Mouse (Mus musculus) heart, embryonic 10.5 days (tissue): ENCODE measurements around the gene Fndc1. TPM values are rescaled to one million over a fixed set of nuclear protein-coding genes. Genes with fewer than 3 reads are reported as not detected.

Experiments
- DNase-seq: peaks from one replicate; pipeline ENCODE4 v3.0.0-alpha.2; 2017; ENCODE audit warnings: low spot score
- H3K27ac ChIP-seq: fragments of 300-500 bp; sonication (generic); 2 replicates; pipeline ENCODE4 v1.5.1; 2016; ENCODE audit warnings: mild to moderate bottlenecking
- H3K27me3 ChIP-seq: fragments of 300-500 bp; sonication (generic); 2 replicates; pipeline ENCODE4 v1.6.1; 2016; ENCODE audit warnings: mild to moderate bottlenecking; ENCODE audit not compliant: poor library complexity, insufficient read depth, severe bottlenecking
- H3K36me3 ChIP-seq: fragments of 300-500 bp; sonication (generic); 2 replicates; pipeline ENCODE4 v1.6.1; 2016; ENCODE audit warnings: mild to moderate bottlenecking, moderate library complexity
- H3K4me1 ChIP-seq: fragments of 300-500 bp; sonication (generic); 2 replicates; pipeline ENCODE4 v1.6.1; 2016; ENCODE audit warnings: mild to moderate bottlenecking
- H3K4me3 ChIP-seq: fragments of 300-500 bp; sonication (generic); 2 replicates; pipeline ENCODE4 v1.5.1; 2016; ENCODE audit warnings: mild to moderate bottlenecking, moderate library complexity
- H3K9me3 ChIP-seq: fragments of 300-500 bp; sonication (generic); 2 replicates; pipeline ENCODE4 v1.6.1; 2016; ENCODE audit warnings: mild to moderate bottlenecking, moderate library complexity
- WGBS: fragments of 180-500 bp; shearing (Covaris S2); methylation state at CpG from one replicate; pipeline ENCODE4 v1.1.7; 2016; 5-methylcytosine and 5-hydroxymethylcytosine counted together
- polyA plus RNA-seq: library from polyadenylated mRNA; unstranded; fragments of >200 nt; fragmentation: Nextera tagmentation; extraction: Ambion mirVana; gene quantifications from 2 replicates; pipeline ENCODE4 v1.2.1, GENCODE M21; 2016

The Fndc1 gene
- polyA plus RNA-seq, 1 experiment from 2014 or later: 0.48 TPM

GRCm38 (mm10) chr17:7857658-7858057 is 30.6 kb upstream of the Fndc1 start:
- H3K27ac ChIP-seq: no peak overlapping the region
- no peaks in the 10 kb centered on the region for H3K36me3 ChIP-seq
- DNase-seq: no peak
- 59% methylated on average over 6 of the region's 6 CpGs for WGBS
- H3K27me3 ChIP-seq: peaks cover 4% of the 10 kb centered on the region
- H3K9me3 ChIP-seq: 0 out of 2 replicates have a peak, but pooled peaks cover 3% of the 10 kb centered on the region
- no peaks in the 10 kb centered on the region for H3K4me1 ChIP-seq
- H3K4me3 ChIP-seq: no peak overlapping the region

DNA sequence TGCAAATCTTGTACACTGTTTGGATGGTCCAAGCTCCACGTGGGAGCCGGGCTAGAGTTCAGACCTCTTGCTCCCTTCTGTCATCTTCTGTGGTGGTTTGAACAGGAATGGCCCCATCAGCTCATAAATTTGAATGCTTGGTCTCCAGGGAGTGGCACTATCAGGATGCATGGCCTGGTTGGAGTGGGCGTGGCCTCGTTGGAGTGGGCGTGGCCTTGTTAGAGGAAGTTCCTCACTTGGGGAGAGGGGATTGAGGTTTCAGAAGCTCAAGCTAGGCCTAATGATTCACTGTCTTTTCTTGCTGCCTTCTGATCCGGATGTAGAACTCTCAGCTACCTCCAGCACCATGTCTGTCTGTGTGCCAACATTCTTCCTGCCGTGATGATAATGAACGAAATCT is 28.7 kb upstream of the Fndc1 start:
- 0 out of 2 replicates have a peak, but pooled peaks cover 3% of the 10 kb centered on the region for H3K9me3 ChIP-seq
- H3K36me3 ChIP-seq: no peaks in the 10 kb centered on the region
- DNase-seq: no peak
- WGBS: 77% methylated on average over 8 of the region's 8 CpGs
- no peaks in the 10 kb centered on the region for H3K4me1 ChIP-seq
- no peak overlapping the region for H3K27ac ChIP-seq
- H3K4me3 ChIP-seq: no peak overlapping the region
- no peaks in the 10 kb centered on the region; the same call in 1 of the 2 replicates for H3K27me3 ChIP-seq

DNA sequence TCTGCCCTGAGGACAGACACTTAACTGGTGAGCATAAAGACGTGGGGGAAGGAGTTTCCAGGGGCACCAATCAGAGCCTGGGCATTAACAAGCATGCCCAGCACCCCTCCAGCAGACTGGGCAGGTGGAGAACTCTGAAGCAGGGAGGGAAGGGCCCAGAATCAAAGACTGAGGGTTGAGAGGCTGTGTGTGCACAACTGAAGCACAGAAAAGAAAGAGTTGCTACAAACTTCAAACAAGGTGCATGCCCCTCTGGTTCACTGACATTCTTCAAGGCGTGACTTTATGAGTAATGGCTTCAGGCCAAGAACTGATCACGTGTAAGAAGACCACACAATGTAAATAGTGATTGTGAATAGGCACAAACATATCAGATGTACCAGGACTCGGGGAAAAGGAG is 24.9 kb upstream of the Fndc1 start:
- 58% methylated on average over 4 of the region's 4 CpGs for WGBS
- Histone ChIP-seq H3K4me3 (no peak overlapping the region), H3K36me3 (no peaks in the 10 kb centered on the region), H3K27ac (no peak overlapping the region), H3K9me3 (0 out of 2 replicates have a peak, but pooled peaks cover 3% of the 10 kb centered on the region), H3K27me3 (no peaks in the 10 kb centered on the region), H3K4me1 (no peaks in the 10 kb centered on the region)
- DNase-seq: no peak

DNA sequence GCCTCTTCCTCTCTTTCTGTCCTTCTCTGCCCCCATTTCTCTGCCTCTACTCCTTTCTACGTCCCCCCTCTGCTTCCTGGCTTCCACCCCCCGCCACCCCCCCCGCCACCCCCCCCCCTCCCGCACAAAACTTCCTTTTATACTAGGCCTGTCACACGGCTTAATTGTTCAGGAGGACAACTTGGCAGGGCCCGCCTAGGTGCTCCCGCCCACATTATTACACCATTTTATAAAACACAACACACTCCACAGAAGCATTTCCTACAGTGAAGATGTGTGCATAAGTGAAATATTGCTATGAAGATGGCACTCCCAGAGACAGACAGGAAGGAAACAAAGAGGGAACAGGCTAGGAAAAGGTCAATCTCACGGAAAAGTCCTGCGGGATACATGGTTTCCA is 24.4 kb upstream of the Fndc1 start:
- 81% methylated on average over 7 of the region's 9 CpGs for WGBS
- no peak overlapping the region for H3K4me3 ChIP-seq
- H3K4me1 ChIP-seq: no peaks in the 10 kb centered on the region
- 0 out of 2 replicates have a peak, but pooled peaks cover 3% of the 10 kb centered on the region for H3K9me3 ChIP-seq
- H3K36me3 ChIP-seq: no peaks in the 10 kb centered on the region
- DNase-seq: no peak
- H3K27me3 ChIP-seq: no peaks in the 10 kb centered on the region
- H3K27ac ChIP-seq: no peak overlapping the region

- 85% methylated on average over 6 of the region's 6 CpGs for WGBS
- no peaks in the 10 kb centered on the region for H3K27me3 ChIP-seq
- 0 out of 2 replicates have a peak, but pooled peaks cover 3% of the 10 kb centered on the region for H3K9me3 ChIP-seq
- no peaks in the 10 kb centered on the region for H3K36me3 ChIP-seq
- H3K27ac ChIP-seq: no peak overlapping the region
- DNase-seq: no peak
- H3K4me1 ChIP-seq: no peaks in the 10 kb centered on the region
- H3K4me3 ChIP-seq: no peak overlapping the region
Measured at GRCm38 (mm10) chr17:7850246-7850645, 23.1 kb upstream of the Fndc1 start.

- 82% methylated on average over 12 of the region's 12 CpGs for WGBS
- Histone ChIP-seq H3K9me3 (no peaks in the 10 kb centered on the region), H3K27ac (no peak overlapping the region), H3K36me3 (no peaks in the 10 kb centered on the region), H3K4me3 (no peak overlapping the region), H3K27me3 (no peaks in the 10 kb centered on the region), H3K4me1 (no peaks in the 10 kb centered on the region)
- no peak for DNase-seq
Measured at GRCm38 (mm10) chr17:7840505-7841290, 13.6 kb upstream of the Fndc1 start.

- H3K4me1 ChIP-seq: peaks cover 14% of the 10 kb centered on the region
- no peak for DNase-seq
- no peaks in the 10 kb centered on the region for H3K9me3 ChIP-seq
- H3K27ac ChIP-seq: no peak overlapping the region
- peak overlapping the region; percentile 68 for H3K4me3 ChIP-seq
- H3K27me3 ChIP-seq: peaks cover 66% of the 10 kb centered on the region
- H3K36me3 ChIP-seq: no peaks in the 10 kb centered on the region
- 19% methylated on average over 16 of the region's 16 CpGs for WGBS
Measured at GRCm38 (mm10) chr17:7827586-7827985, 484 bp upstream of the Fndc1 start.

- DNase-seq: no peak
Measured at GRCm38 (mm10) chr17:7825416-7825815, 1.7 kb downstream of the Fndc1 start.

DNA sequence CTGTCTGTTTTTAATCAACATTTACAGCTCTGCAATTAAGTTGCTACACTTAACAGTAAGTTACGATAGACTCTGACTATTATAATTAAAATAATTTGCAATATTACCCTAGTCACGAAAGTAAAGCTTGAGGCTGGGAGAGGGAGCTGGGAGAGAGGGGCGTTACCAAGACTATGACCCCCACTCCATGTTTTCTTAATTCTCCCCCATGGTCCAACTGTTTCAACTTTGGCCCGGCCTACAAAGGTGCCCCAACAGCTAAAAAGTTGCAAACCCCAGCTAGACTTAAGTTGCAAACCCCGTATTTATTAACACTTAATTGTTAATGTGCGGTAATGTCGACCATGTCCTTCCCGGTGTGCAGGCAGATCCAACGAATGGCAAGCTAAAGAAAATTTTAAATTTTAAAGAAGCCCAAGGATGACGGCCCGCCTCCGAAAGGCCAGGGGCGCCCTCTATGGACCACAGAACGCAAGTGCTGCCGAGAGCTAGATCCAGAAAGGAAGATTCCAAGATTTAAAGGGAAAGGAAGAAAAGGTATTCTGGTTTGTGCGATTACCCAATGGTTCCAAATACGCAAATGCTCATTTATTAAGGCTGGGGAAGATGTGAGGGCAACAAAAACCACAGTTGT is 5.4 kb downstream of the Fndc1 start:
- Histone ChIP-seq H3K27ac (no peak overlapping the region), H3K36me3 (no peaks in the 10 kb centered on the region), H3K27me3 (peaks cover 36% of the 10 kb centered on the region), H3K4me1 (peaks cover 8% of the 10 kb centered on the region; the same call in 1 of the 2 replicates), H3K4me3 (no peak overlapping the region), H3K9me3 (no peaks in the 10 kb centered on the region)
- 31% methylated on average over 17 of the region's 17 CpGs for WGBS
- peak; percentile 53 for DNase-seq

More at GRCm38 (mm10) chr17:7825416-7825815, 1.7 kb downstream of the Fndc1 start:
- no peaks in the 10 kb centered on the region for H3K36me3 ChIP-seq
- WGBS: 42% methylated on average over 9 of the region's 9 CpGs
- H3K27ac ChIP-seq: no peak overlapping the region
- no peaks in the 10 kb centered on the region for H3K9me3 ChIP-seq
- peaks cover 70% of the 10 kb centered on the region for H3K27me3 ChIP-seq
- H3K4me1 ChIP-seq: peaks cover 14% of the 10 kb centered on the region
- no peak overlapping the region for H3K4me3 ChIP-seq

DNA sequence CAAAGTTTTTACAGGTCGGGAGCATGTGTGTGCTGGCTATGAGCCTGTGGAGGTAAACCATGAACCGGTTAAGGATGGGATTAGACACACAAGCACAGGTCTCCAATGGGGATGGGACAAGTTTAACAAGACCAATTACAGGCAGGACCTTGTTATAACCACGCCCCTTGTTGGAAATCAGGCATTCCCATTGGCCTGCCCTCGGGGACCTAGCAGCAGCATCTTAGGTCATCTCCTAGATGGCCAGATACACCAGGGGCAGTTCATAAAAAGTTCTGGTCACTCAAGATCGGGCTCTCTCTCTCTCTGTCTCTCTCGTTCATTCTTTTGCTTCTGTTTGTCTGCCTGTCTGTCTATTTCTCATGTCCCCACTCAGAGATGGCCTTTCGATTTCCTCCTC is 6.9 kb downstream of the Fndc1 start:
- DNase-seq: peak; percentile 70
- Histone ChIP-seq H3K4me3 (no peak overlapping the region), H3K4me1 (peaks cover 4% of the 10 kb centered on the region; the same call in 1 of the 2 replicates), H3K27ac (no peak overlapping the region), H3K9me3 (no peaks in the 10 kb centered on the region), H3K36me3 (no peaks in the 10 kb centered on the region), H3K27me3 (peaks cover 21% of the 10 kb centered on the region)
- 73% methylated on average over 7 of the region's 7 CpGs for WGBS

DNA sequence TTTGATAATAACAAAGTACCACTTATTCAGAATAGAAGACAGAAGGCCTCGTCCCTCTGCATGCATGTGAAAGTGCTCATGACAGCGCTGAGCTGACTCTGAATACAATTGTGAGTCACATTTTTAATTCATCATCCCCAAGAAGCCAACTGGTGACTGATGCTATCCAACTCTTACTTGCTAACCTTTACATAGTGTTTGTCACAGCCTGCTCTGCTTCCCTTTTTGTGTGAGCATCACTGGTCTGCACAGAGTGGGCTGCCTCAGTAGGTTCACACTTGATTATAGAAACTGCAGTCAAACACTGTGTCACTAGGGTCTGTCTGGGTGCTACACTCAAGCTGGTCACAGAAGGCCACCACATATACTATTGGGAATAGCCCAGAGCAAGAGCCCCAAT is 10.5 kb downstream of the Fndc1 start:
- no peak overlapping the region for H3K4me3 ChIP-seq
- peak; percentile 16 for DNase-seq
- H3K36me3 ChIP-seq: no peaks in the 10 kb centered on the region
- H3K27me3 ChIP-seq: peaks cover 10% of the 10 kb centered on the region; the same call in 1 of the 2 replicates
- WGBS: 68% methylated on average over 2 of the region's 2 CpGs
- H3K27ac ChIP-seq: no peak overlapping the region
- no peaks in the 10 kb centered on the region for H3K9me3 ChIP-seq
- H3K4me1 ChIP-seq: no peaks in the 10 kb centered on the region

DNA sequence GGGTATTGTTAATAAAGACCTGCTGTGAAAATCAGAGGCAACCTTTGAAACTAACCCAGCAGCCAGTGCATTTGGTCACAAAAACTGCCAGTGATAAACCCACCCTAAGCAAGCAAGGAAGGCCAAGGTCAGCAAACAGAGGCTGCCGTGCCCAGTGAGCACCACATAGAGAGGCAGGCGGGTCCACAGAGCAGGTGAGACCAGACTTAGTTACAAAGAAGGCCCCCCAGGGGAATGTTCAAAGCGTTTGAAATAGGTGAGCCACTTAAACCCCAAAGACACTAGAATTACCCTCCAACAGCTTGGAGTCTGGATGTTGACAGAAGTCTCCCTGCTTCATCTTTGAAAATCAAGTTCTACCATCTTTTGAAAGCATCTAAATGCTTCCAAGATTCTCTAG is 12.7 kb downstream of the Fndc1 start:
- Histone ChIP-seq H3K4me1 (no peaks in the 10 kb centered on the region), H3K36me3 (no peaks in the 10 kb centered on the region), H3K27me3 (peaks cover 10% of the 10 kb centered on the region; the same call in 1 of the 2 replicates), H3K9me3 (no peaks in the 10 kb centered on the region), H3K4me3 (no peak overlapping the region), H3K27ac (no peak overlapping the region)
- 41% methylated on average over 3 of the region's 3 CpGs for WGBS
- DNase-seq: peak; percentile 5

DNA sequence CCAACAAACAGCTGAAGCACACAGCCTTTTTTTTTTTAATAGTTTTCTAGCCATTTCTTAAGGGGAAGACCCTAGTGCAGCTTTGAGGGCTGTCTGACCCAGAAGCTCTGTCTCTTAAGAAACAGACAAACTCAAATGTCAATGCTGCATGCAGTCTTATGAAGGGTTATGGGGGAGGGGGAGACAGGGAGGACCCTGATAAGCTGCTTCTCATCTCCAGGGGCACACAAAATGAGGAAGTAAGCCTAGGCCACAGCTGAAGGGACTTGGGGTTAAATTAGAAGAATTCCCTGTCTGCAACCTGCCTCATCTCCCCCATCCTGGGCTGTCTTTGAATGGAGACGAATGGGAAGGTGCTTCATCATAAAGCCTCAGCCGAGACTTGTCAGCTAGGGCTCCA is 19.1 kb downstream of the Fndc1 start:
- peaks cover 10% of the 10 kb centered on the region; the same call in 1 of the 2 replicates for H3K27me3 ChIP-seq
- no peaks in the 10 kb centered on the region for H3K36me3 ChIP-seq
- no peaks in the 10 kb centered on the region for H3K9me3 ChIP-seq
- H3K4me1 ChIP-seq: no peaks in the 10 kb centered on the region
- no peak overlapping the region for H3K27ac ChIP-seq
- no peak for DNase-seq
- 79% methylated on average over 2 of the region's 2 CpGs for WGBS
- H3K4me3 ChIP-seq: no peak overlapping the region
